Mouse (Mus musculus): Measurements from ENCODE around the gene Gm2956. TPM values are rescaled to one million over a fixed set of nuclear protein-coding genes. Genes with fewer than 3 reads are reported as not detected.
A peak's percentile ranks its signal among the peaks of the same experiment; 100 is the strongest.
"Not testable (repeated sequence)": the region's sequence is repeated elsewhere in the genome, so short reads cannot be mapped to it uniquely, and the experiment has no call there.

Gene Gm2956
- polyA plus RNA-seq (2011; ENCODE audit: insufficient read depth, insufficient read length, low read depth, missing spikeins), result not detected in 2 replicates

- not testable (repeated sequence) for H3K27me3 ChIP-seq (ENCODE audit: control insufficient read depth, insufficient read depth, low read length, poor library complexity, severe bottlenecking); H3K4me1 ChIP-seq (ENCODE audit: control insufficient read depth, insufficient read depth, low read length); H3K36me3 ChIP-seq (ENCODE audit: control insufficient read depth, insufficient read depth, low read length, poor library complexity, severe bottlenecking); H3K27ac ChIP-seq (ENCODE audit: insufficient read depth, low read length); H3K9me3 ChIP-seq (replicated peaks; ENCODE audit: control insufficient read depth, insufficient read depth, low read length, poor library complexity, severe bottlenecking); H3K9ac ChIP-seq (ENCODE audit: low read depth, poor library complexity, severe bottlenecking)
- H3K4me3 ChIP-seq (ENCODE audit: low read depth, low read length), result peak within 1 kb of the TSS; percentile 68
Observed at GRCm38 (mm10) chr14:3332087-3332677, at the start of gene Gm2956. TSS of gene Gm2956 (plus strand) at chr14:3332627.

- not testable (repeated sequence) for H3K27me3 ChIP-seq (ENCODE audit: control insufficient read depth, insufficient read depth, low read length, poor library complexity, severe bottlenecking); H3K9ac ChIP-seq (ENCODE audit: low read depth, poor library complexity, severe bottlenecking); H3K4me1 ChIP-seq (ENCODE audit: control insufficient read depth, insufficient read depth, low read length); H3K9me3 ChIP-seq (replicated peaks; ENCODE audit: control insufficient read depth, insufficient read depth, low read length, poor library complexity, severe bottlenecking); H3K4me3 ChIP-seq (ENCODE audit: low read depth, low read length); H3K27ac ChIP-seq (ENCODE audit: insufficient read depth, low read length); H3K36me3 ChIP-seq (ENCODE audit: control insufficient read depth, insufficient read depth, low read length, poor library complexity, severe bottlenecking)
- TF ChIP-seq CTCF (IDR thresholded peaks at IDR 0.05; ENCODE audit: low read depth, low read length), result peak; percentile 39
Observed at GRCm38 (mm10) chr14:3333406-3333805, 979 bp downstream of the Gm2956 start.

- not testable (repeated sequence) for H3K9ac ChIP-seq (ENCODE audit: low read depth, poor library complexity, severe bottlenecking); H3K27me3 ChIP-seq (ENCODE audit: control insufficient read depth, insufficient read depth, low read length, poor library complexity, severe bottlenecking); H3K4me3 ChIP-seq (ENCODE audit: low read depth, low read length); H3K9me3 ChIP-seq (replicated peaks; ENCODE audit: control insufficient read depth, insufficient read depth, low read length, poor library complexity, severe bottlenecking); H3K4me1 ChIP-seq (ENCODE audit: control insufficient read depth, insufficient read depth, low read length); H3K36me3 ChIP-seq (ENCODE audit: control insufficient read depth, insufficient read depth, low read length, poor library complexity, severe bottlenecking); H3K27ac ChIP-seq (ENCODE audit: insufficient read depth, low read length)
Observed at GRCm38 (mm10) chr14:3394793-3395192, 62.4 kb downstream of the Gm2956 start, which contains the start of gene Gm10413. TSS of gene Gm10413 (plus strand) at chr14:3395093.

Other genes with a start within 250 kb of the Gm2956 start
- not detected in 2 replicates for gene Gm10340, start 198.6 kb upstream of the Gm2956 start, polyA plus RNA-seq (2011; ENCODE audit: insufficient read depth, insufficient read length, low read depth, missing spikeins)
- not detected in 2 replicates for gene Gm5795, start 144.4 kb upstream of the Gm2956 start, polyA plus RNA-seq (2011; ENCODE audit: insufficient read depth, insufficient read length, low read depth, missing spikeins)
- 3.2 and 4.1 TPM in 2 replicates for gene D830030K20Rik, start 124.1 kb upstream of the Gm2956 start, polyA plus RNA-seq (2011; ENCODE audit: insufficient read depth, insufficient read length, low read depth, missing spikeins)
- gene Gm10413, start 62.5 kb downstream of the Gm2956 start, polyA plus RNA-seq (2011; ENCODE audit: insufficient read depth, insufficient read length, low read depth, missing spikeins), result not detected in 2 replicates
- gene Gm10409, start 80.0 kb downstream of the Gm2956 start, polyA plus RNA-seq (2011; ENCODE audit: insufficient read depth, insufficient read length, low read depth, missing spikeins), result not detected in 2 replicates
- gene Gm3005, start 95.5 kb downstream of the Gm2956 start, polyA plus RNA-seq (2011; ENCODE audit: insufficient read depth, insufficient read length, low read depth, missing spikeins), result 0.54 and 0.78 TPM in 2 replicates
- not detected in 2 replicates for gene Gm10408, start 116.8 kb downstream of the Gm2956 start, polyA plus RNA-seq (2011; ENCODE audit: insufficient read depth, insufficient read length, low read depth, missing spikeins)

Measured in ES-Bruce4 (cell line).